Mouse (Mus musculus): ENCODE results near the gene Rasgrp1. TPM values are rescaled to one million over a fixed set of nuclear protein-coding genes. Genes with fewer than 3 reads are reported as not detected.
A peak's percentile ranks its signal among the peaks of the same experiment; 100 is the strongest.

The Rasgrp1 gene
- polyA plus RNA-seq, 1 experiment from 2014 or later: 0.40 TPM

- Histone ChIP-seq H3K4me1 (replicated peaks) (no peaks in the 10 kb centered on the region), H3K36me3 (no peaks in the 10 kb centered on the region), H3K27ac (no peak overlapping the region), H3K9ac (no peak overlapping the region), H3K27me3 (no peaks in the 10 kb centered on the region), H3K9me3 (replicated peaks) (no peaks in the 10 kb centered on the region), H3K4me3 (replicated peaks) (no peak overlapping the region), H3K4me2 (no peak overlapping the region)
- DNase-seq (no peak), ATAC-seq (ENCODE audit: low read depth) (no peak)
- WGBS (ENCODE audit: insufficient replicate concordance): 70% methylated on average over 2 of the region's 2 CpGs
These were observed 21.3 kb upstream of the Rasgrp1 start for GRCm38 (mm10) chr2:117364056-117364455.

- Histone ChIP-seq H3K36me3 (no peaks in the 10 kb centered on the region), H3K27ac (no peak overlapping the region), H3K27me3 (no peaks in the 10 kb centered on the region), H3K4me2 (no peak overlapping the region), H3K9me3 (replicated peaks) (no peaks in the 10 kb centered on the region), H3K4me3 (replicated peaks) (no peak overlapping the region), H3K9ac (no peak overlapping the region), H3K4me1 (replicated peaks) (no peaks in the 10 kb centered on the region)
- ATAC-seq (ENCODE audit: low read depth) (no peak), DNase-seq (no peak)
These were observed 15.1 kb upstream of the Rasgrp1 start for GRCm38 (mm10) chr2:117357939-117358338.

GRCm38 (mm10) chr2:117352305-117353123 lies 9.7 kb upstream of the Rasgrp1 start:
- no peak for DNase-seq
- no peak overlapping the region for H3K27ac ChIP-seq
- no peak overlapping the region for H3K9ac ChIP-seq
- WGBS (ENCODE audit: insufficient replicate concordance): 59% methylated on average over 9 of the region's 9 CpGs
- no peak for ATAC-seq (ENCODE audit: low read depth)
- no peaks in the 10 kb centered on the region for H3K4me1 ChIP-seq (replicated peaks)
- H3K9me3 ChIP-seq (replicated peaks): no peaks in the 10 kb centered on the region
- no peak overlapping the region for H3K4me2 ChIP-seq
- H3K27me3 ChIP-seq: no peaks in the 10 kb centered on the region
- no peaks in the 10 kb centered on the region for H3K36me3 ChIP-seq
- no peak overlapping the region for H3K4me3 ChIP-seq (replicated peaks)

GRCm38 (mm10) chr2:117350138-117350537 lies 7.3 kb upstream of the Rasgrp1 start:
- no peak for DNase-seq
- no peak for ATAC-seq (ENCODE audit: low read depth)
- H3K9ac ChIP-seq: no peak overlapping the region
- H3K27ac ChIP-seq: no peak overlapping the region
- no peaks in the 10 kb centered on the region for H3K36me3 ChIP-seq
- no peaks in the 10 kb centered on the region for H3K4me1 ChIP-seq (replicated peaks)
- 39% methylated on average over 6 of the region's 6 CpGs for WGBS (ENCODE audit: insufficient replicate concordance)
- no peaks in the 10 kb centered on the region for H3K9me3 ChIP-seq (replicated peaks)
- no peak overlapping the region for H3K4me2 ChIP-seq
- no peak overlapping the region for H3K4me3 ChIP-seq (replicated peaks)
- H3K27me3 ChIP-seq: no peaks in the 10 kb centered on the region

- Histone ChIP-seq H3K27me3 (peaks cover 34% of the 10 kb centered on the region), H3K9ac (no peak overlapping the region), H3K36me3 (no peaks in the 10 kb centered on the region), H3K4me3 (replicated peaks) (no peak overlapping the region), H3K4me2 (peak overlapping the region; percentile 64), H3K4me1 (replicated peaks) (peaks cover 12% of the 10 kb centered on the region; the same call in 1 of the 2 replicates), H3K27ac (no peak overlapping the region), H3K9me3 (replicated peaks) (no peaks in the 10 kb centered on the region)
- WGBS (ENCODE audit: insufficient replicate concordance): 28% methylated on average over 7 of the region's 7 CpGs
- ATAC-seq (ENCODE audit: low read depth): no peak
- no peak for DNase-seq
These were observed 431 bp upstream of the Rasgrp1 start for GRCm38 (mm10) chr2:117343240-117343624.

GRCm38 (mm10) chr2:117342090-117342546 lies 683 bp downstream of the Rasgrp1 start:
- peaks cover 34% of the 10 kb centered on the region for H3K27me3 ChIP-seq
- no peaks in the 10 kb centered on the region for H3K36me3 ChIP-seq
- no peak for DNase-seq
- peak overlapping the region; percentile 64 for H3K4me2 ChIP-seq
- WGBS (ENCODE audit: insufficient replicate concordance): 2% methylated on average over 19 of the region's 19 CpGs
- no peak overlapping the region for H3K9ac ChIP-seq
- H3K27ac ChIP-seq: no peak overlapping the region
- ATAC-seq (ENCODE audit: low read depth): no peak
- H3K4me1 ChIP-seq (replicated peaks): peaks cover 12% of the 10 kb centered on the region; the same call in 1 of the 2 replicates
- no peaks in the 10 kb centered on the region for H3K9me3 ChIP-seq (replicated peaks)
- peak overlapping the region; percentile 49 for H3K4me3 ChIP-seq (replicated peaks)

- H3K4me1 ChIP-seq (replicated peaks): peaks cover 12% of the 10 kb centered on the region; the same call in 1 of the 2 replicates
- no peak overlapping the region for H3K4me3 ChIP-seq (replicated peaks)
- no peak overlapping the region for H3K4me2 ChIP-seq
- no peak overlapping the region for H3K9ac ChIP-seq
- H3K27me3 ChIP-seq: peaks cover 25% of the 10 kb centered on the region
- H3K9me3 ChIP-seq (replicated peaks): no peaks in the 10 kb centered on the region
- no peaks in the 10 kb centered on the region for H3K36me3 ChIP-seq
- no peak overlapping the region for H3K27ac ChIP-seq
- DNase-seq (no peak), ATAC-seq (ENCODE audit: low read depth) (no peak)
- 40% methylated on average over 3 of the region's 3 CpGs for WGBS (ENCODE audit: insufficient replicate concordance)
These were observed 4.3 kb downstream of the Rasgrp1 start for GRCm38 (mm10) chr2:117338501-117338900.

GRCm38 (mm10) chr2:117337902-117338301 lies 4.9 kb downstream of the Rasgrp1 start:
- 65% methylated on average over 7 of the region's 7 CpGs for WGBS (ENCODE audit: insufficient replicate concordance)

GRCm38 (mm10) chr2:117336946-117337665 lies 5.7 kb downstream of the Rasgrp1 start:
- no peak for ATAC-seq (ENCODE audit: low read depth)

More at GRCm38 (mm10) chr2:117337902-117338301, 4.9 kb downstream of the Rasgrp1 start:
- Histone ChIP-seq H3K9me3 (replicated peaks) (no peaks in the 10 kb centered on the region), H3K4me3 (replicated peaks) (no peak overlapping the region), H3K36me3 (no peaks in the 10 kb centered on the region), H3K27me3 (peaks cover 19% of the 10 kb centered on the region), H3K4me1 (replicated peaks) (peaks cover 10% of the 10 kb centered on the region; the same call in 1 of the 2 replicates), H3K27ac (no peak overlapping the region), H3K9ac (no peak overlapping the region), H3K4me2 (no peak overlapping the region)
- ATAC-seq (ENCODE audit: low read depth) (no peak), DNase-seq (no peak)

GRCm38 (mm10) chr2:117335552-117336188 lies 7.1 kb downstream of the Rasgrp1 start:
- Histone ChIP-seq H3K4me2 (no peak overlapping the region), H3K9ac (no peak overlapping the region), H3K4me1 (replicated peaks) (no peaks in the 10 kb centered on the region), H3K27me3 (no peaks in the 10 kb centered on the region), H3K4me3 (replicated peaks) (no peak overlapping the region), H3K9me3 (replicated peaks) (no peaks in the 10 kb centered on the region), H3K36me3 (no peaks in the 10 kb centered on the region), H3K27ac (no peak overlapping the region)
- ATAC-seq (ENCODE audit: low read depth) (no peak), DNase-seq (no peak)
- 33% methylated on average over 4 of the region's 4 CpGs for WGBS (ENCODE audit: insufficient replicate concordance)

More at GRCm38 (mm10) chr2:117336946-117337665, 5.7 kb downstream of the Rasgrp1 start:
- no peak overlapping the region for H3K4me2 ChIP-seq
- no peak overlapping the region for H3K9ac ChIP-seq
- H3K36me3 ChIP-seq: no peaks in the 10 kb centered on the region
- DNase-seq: no peak
- H3K4me3 ChIP-seq (replicated peaks): no peak overlapping the region
- H3K27ac ChIP-seq: no peak overlapping the region
- 29% methylated on average over 5 of the region's 5 CpGs for WGBS (ENCODE audit: insufficient replicate concordance)
- peaks cover 11% of the 10 kb centered on the region for H3K27me3 ChIP-seq
- no peaks in the 10 kb centered on the region for H3K9me3 ChIP-seq (replicated peaks)
- H3K4me1 ChIP-seq (replicated peaks): peaks cover 2% of the 10 kb centered on the region; the same call in 1 of the 2 replicates

- Histone ChIP-seq H3K27ac (no peak overlapping the region), H3K27me3 (no peaks in the 10 kb centered on the region), H3K9me3 (replicated peaks) (no peaks in the 10 kb centered on the region), H3K9ac (no peak overlapping the region), H3K4me2 (no peak overlapping the region), H3K36me3 (no peaks in the 10 kb centered on the region), H3K4me3 (replicated peaks) (no peak overlapping the region), H3K4me1 (replicated peaks) (no peaks in the 10 kb centered on the region)
- WGBS (ENCODE audit: insufficient replicate concordance): 42% methylated on average over 5 of the region's 5 CpGs
- ATAC-seq (ENCODE audit: low read depth) (no peak), DNase-seq (no peak)
These were observed 11.2 kb downstream of the Rasgrp1 start for GRCm38 (mm10) chr2:117331634-117332033.

All from liver, embryonic 13.5 days (tissue).